Mouse (Mus musculus) fat pad, adult 2 months (tissue): Measurements from ENCODE around the gene Ccdc138.
A peak's percentile ranks its signal among the peaks of the same experiment; 100 is the strongest.
"Not testable (repeated sequence)": the region's sequence is repeated elsewhere in the genome, so short reads cannot be mapped to it uniquely, and the experiment has no call there.

ENCODE experiments used
- DNase-seq: peaks from one replicate; pipeline ENCODE4 v3.0.0-alpha.2; 2011; ENCODE audit warnings: low read depth, low spot score; ENCODE audit errors: extremely low read depth

Gene Ccdc138

DNA sequence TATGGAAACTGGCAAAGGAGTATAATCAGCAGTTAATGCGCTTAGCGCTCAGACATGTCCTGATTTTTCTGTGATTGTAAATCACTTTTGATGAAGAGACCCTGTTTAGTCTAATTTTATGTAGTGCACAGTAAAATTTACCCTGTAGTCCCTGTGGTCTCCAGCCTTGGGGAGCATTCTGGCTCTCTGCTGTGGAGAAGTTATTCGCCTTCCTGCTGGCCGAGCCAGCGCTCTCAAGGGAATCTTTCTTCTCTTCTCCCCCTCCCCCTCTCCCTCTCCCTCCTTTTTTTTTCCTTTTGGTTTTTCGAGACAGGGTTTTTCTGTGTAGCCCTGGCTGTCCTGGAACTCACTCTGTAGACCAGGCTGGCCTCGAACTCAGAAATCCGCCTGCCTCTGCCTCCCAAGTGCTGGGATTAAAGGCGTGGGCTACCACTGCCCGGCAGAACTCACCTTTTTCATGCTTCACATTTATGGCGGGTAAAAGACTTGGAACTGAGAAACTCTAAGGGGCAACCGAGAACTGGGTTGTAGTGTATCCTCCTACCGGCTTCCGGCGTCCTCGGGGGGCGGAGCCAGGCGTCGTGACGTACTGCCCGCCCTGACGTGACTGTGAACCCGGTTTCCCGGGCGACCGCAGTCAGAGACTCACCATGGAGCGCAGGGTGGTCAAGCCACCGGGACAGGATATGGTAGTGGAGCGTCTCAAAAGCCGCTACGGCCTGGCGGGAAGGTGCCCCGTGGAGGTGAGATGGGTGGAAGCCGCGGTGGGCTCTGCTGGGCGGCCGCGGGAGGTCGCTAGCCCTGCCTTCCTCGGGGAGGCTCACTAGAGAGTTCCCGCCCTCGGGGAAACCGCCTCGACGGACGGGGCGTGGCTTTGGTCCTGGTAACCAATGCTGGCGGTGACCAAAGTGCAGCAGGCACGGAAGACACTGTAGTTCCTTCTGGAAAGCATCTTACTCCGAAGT, at the start of gene Ccdc138:
TSS of gene Ccdc138 (plus strand) at position 629 of the 965 bp plus-strand sequence.
- DNase-seq = no peak

DNA sequence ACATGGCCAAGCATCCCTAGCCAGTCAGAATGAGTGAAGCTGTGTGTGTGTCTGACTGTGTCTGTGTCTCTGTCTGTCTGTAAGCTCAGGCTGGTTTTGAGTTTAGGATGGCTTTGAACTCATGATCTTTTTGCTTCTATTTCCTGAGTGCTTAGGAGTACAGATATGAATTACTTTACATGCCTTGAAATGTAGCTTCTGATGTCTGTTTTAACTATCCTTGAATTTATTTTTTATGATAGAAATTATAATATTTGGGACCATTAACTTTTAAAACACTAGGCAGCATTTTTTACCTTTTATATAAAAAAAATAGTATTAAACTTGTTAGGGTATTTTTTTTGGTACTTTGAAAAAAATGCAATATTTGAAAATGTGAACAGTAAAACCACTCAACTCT, 46.2 kb upstream of the Ccdc138 start:
- DNase-seq = no peak

GRCm38 (mm10) chr10:58452185-58452584, 45.6 kb upstream of the Ccdc138 start:
- no peak for DNase-seq

DNA sequence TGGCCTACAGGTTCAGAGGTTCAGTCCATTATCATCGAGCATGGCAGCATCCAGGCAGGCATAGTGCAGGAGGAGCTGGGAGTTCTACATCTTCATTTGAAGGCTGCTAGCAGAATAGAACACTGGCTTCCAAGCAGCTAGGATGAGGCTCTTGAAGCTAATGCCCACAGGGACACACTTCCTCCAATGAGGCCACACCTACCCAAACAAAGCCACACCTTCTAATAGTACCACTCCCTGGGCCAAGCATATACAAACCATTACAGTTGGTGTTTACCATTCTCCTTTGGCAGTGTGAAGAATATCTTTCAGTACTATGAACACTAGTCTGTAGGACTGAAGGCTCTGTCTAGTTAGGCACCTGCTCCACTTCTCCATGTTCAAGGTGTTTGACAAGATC, 37.9 kb upstream of the Ccdc138 start:
- DNase-seq = no peak

DNA sequence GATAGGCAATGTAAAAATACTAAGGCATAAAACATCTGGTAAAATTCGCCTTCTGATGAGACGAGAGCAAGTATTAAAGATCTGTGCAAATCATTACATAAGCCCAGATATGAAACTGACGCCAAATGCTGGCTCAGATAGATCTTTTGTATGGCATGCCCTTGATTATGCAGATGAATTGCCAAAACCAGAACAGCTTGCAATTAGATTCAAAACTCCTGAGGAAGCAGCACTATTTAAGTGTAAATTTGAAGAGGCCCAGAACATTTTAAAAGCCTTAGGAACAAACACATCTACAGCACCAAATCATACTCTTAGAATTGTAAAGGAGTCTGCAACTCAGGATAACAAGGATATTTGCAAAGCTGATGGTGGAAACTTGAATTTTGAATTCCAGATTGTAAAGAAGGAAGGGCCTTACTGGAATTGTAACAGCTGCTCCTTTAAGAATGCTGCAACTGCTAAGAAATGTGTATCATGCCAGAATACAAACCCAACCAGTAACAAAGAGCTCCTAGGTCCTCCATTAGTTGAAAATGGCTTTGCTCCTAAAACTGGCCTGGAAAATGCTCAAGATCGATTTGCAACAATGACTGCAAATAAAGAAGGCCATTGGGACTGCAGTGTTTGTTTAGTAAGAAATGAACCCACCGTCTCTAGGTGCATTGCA, 20.5 kb upstream of the Ccdc138 start:
- DNase-seq = no peak

DNA sequence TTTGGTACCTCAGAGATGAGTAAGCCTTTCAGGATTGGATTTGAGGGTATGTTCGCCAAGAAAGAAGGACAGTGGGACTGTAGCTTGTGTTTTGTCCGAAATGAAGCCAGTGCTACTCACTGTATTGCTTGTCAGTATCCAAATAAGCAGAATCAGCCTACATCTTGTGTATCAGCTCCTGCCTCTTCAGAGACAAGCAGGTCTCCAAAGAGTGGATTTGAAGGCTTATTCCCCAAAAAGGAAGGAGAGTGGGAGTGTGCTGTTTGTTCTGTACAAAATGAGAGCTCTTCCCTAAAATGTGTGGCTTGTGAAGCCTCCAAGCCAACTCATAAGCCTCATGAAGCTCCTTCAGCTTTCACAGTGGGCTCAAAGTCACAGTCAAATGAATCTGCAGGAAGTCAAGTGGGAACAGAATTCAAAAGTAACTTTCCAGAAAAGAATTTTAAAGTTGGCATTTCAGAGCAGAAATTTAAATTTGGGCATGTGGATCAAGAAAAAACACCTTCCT, 19.6 kb upstream of the Ccdc138 start:
- no peak for DNase-seq

- DNase-seq = no peak
Observed at GRCm38 (mm10) chr10:58479954-58480490, 17.7 kb upstream of the Ccdc138 start.

DNA sequence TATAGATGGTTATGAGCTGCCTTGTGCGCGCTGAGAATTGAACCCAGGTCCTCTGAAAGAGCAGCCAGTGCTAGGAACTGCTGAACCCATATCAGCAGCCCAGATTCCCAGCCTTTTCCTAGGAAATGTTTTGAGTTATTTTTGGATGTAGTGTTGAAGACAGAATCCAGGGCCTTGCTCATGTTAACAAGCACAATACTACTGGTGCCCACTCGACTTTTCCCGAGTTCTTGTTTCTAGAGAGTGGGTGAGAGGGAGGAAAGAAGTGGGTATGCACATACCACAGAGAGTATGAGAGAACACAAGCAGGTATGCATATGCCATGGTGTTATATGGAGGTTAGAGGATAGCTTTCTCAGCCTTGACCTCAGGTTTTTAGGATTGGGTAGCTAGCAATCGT, 6.7 kb upstream of the Ccdc138 start:
- DNase-seq = no peak

DNA sequence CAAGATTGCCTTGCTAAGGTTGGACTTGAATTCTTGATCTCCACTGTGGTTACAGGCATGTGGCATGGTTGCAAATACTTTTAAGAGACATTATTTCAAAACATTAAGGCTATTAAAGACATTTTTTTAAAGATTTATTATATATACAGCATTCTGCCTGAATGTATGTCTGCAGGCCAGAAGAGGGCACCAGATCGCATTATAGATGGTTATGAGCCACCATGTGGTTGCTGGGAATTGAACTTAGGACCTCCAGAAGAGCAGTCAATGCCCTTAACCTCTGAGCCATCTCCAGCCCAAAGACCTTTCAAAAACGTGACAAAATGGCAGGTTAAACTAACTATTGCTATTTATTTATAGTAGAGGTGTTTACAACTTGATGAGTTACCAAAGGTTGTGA, 2.1 kb upstream of the Ccdc138 start:
- DNase-seq = no peak

GRCm38 (mm10) chr10:58496732-58497131, 1.0 kb upstream of the Ccdc138 start:
- no peak for DNase-seq

DNA sequence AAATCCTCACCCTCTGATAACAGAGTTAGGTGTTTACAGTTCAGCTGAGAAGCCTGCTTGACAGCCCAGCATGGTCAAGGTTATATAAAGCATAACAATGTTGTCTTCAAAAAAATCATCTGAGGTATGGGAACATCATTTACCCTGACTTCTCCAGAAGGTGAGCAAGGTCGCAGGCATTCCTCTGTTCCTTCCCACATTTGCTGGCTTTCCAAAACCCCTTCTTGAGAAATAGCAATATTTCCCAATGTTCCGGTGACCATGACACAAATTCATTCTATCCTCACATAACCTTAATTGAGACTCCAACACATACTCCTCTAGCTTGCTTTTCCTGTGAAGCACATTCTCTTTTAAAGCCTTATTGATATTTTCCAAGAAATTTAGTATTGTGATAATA, 768 bp downstream of the Ccdc138 start:
- DNase-seq = no peak

- no peak for DNase-seq
Observed at GRCm38 (mm10) chr10:58529358-58529757, 31.6 kb downstream of the Ccdc138 start.

DNA sequence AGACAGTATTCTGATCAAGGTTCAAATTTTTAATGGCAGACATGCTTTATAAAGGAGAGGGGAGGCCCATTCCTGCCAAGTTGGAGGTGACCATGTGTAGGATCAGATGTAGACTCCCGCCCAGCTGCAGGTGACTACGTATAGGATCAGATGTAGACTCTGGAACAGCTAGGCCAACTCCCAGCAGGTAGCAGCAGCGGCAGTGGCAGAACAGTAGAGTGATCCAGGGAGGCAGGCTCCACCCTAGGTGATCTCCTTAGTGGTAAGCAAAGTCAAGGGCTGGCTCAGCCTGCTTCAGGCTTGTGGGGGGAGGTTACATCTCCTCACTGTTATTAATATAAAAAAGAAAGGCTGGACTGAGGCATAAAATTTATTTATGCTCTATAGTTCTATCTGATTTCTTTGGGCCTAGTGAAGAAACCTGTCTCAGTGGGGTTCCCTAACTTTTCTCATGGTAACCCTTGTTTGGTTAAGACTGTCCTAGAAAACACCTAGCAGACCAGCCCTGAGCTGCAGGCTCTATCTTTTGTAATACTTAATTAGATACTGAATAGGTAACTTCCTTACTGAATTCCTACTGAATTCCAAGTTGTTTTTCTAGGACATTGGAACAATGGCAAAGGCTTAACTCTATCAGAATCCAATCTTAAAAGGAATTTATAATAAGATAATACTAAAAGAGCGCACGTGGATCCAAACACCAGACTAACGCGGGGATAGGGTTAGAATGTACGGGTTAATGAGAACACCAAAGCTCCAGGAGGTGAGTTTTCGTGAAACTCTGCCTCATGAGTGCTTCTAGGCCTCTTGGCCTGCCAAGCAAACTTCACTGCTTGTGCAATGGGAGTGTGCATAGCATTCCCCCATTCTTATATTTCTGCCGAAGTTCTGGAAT, 33.4 kb downstream of the Ccdc138 start:
- no peak for DNase-seq

DNA sequence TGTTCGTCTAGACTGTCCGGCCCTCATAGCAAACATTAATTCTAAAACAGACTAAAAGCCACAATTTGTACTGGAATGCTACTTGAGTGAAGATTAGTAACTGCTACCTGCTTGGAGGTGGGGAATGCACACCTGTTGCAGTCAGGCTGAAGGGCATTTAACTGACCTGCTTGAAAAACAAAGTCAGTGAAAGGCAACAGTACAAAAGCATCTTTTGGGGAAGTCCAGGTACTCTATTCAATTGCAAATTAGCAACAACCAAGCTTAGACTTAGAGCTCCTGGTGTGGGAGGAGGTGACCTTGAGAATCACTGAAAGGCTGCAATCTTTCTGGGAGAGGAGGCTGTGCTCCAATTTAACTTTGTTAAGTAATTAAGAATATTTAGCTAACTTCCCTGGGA, 34.4 kb downstream of the Ccdc138 start:
- no peak for DNase-seq

- not testable (repeated sequence) for DNase-seq
Observed at GRCm38 (mm10) chr10:58536276-58536675, 38.5 kb downstream of the Ccdc138 start.

- DNase-seq = no peak
Observed at GRCm38 (mm10) chr10:58540613-58541012, 42.9 kb downstream of the Ccdc138 start.

GRCm38 (mm10) chr10:58548739-58549138, 51.0 kb downstream of the Ccdc138 start:
- no peak for DNase-seq

DNA sequence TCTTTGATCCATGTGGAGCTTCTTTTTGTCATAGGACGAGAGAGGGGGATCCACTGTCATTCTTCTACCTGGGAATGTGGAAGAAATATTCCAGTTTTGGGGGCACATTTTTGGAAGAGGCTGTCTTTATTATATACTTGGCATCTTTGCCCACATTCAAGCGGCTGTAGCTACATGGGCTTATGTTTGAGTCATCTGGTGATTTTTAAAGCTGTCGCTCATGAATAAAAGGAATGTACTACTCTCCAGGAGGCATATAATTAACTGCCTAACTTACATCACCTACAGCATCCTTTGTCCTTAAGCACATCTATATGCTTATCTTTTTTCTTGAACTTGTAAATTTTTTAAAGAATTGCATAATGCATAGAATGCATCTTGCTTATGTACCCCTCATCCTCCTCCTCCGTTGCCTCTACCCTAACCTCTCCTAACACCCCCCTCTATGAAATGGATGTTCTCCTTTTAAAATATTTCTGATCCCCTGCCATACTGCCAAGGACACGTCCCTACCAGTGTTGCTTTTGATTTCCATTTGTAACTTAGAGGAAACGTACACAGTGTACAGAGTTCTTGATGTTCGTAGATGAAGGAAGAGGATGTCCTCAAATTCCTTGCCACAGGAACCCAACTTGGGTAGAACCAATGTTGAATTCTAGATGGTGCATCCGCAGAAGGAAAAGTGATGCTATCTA, 57.1 kb downstream of the Ccdc138 start:
- DNase-seq = no peak

DNA sequence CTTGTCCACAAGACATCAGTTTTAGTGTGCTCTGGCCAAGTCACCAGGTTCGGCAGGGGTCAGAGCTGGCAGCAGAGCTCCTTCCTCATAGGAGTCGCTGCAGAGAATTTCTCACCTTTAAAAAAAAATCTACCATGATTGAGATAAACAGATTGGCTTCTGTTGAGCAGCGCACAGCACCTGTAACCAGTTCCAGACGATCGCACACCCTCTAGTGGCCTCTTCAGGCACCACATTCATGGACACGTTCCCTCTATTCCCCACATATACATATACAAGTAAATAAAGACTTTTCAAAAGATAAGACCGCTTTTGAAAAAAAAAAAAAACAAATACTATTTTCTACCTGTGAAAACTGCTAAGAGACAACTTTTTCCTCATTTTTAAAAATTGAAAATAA, 61.4 kb downstream of the Ccdc138 start:
- DNase-seq = no peak

DNA sequence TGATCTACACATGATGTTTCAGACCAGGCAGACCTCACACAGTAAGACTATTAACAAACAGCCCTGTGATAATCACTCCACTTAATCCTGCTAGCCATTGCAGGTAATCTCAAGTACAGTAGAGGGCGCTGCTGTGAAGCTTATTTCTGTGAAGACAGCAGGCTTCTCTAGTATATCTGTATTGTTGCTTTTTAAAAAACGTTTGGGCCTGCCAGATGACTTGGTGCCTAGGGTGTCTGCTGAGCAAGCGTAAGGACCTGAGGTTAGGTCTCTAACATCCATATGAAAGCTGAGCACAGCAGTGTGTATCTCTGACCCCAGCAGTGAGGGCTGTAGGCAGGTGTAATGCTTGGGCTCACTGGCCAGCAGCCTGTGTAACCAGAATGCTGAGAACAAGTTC, 62.2 kb downstream of the Ccdc138 start:
- peak; percentile 13 for DNase-seq
